Mouse (Mus musculus): Measurements from ENCODE around the gene Gys2.

Gene Gys2

DNA sequence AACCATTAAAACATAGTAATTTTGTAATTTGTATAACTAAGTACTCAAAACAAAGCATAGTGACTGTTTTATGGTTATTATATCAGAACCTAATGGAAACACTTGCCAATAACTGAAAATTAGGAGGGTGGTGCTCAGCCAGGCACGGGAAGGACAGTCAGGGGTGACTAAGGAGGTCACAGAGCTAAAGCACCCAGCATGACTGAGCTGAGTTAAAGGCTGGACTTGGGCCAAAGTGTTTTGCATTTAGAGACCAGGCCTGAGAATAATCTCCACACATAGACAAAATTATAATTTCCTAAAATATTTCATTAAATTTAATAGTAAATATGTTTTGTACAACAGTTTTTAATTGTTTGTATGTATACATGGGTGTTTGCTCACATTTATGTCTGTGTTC lies 95.8 kb downstream of the Gys2 start:
- DNase-seq (ENCODE audit: extremely low read depth, low read depth) = no peak

Data from MEL-GATA-1-ER (cell line).